Mouse (Mus musculus): Measurements from ENCODE around the gene Cx3cr1. TPM values are rescaled to one million over a fixed set of nuclear protein-coding genes. Genes with fewer than 3 reads are reported as not detected.

Cx3cr1 gene
- polyA plus RNA-seq, 1 experiment = 1.1 TPM

DNA sequence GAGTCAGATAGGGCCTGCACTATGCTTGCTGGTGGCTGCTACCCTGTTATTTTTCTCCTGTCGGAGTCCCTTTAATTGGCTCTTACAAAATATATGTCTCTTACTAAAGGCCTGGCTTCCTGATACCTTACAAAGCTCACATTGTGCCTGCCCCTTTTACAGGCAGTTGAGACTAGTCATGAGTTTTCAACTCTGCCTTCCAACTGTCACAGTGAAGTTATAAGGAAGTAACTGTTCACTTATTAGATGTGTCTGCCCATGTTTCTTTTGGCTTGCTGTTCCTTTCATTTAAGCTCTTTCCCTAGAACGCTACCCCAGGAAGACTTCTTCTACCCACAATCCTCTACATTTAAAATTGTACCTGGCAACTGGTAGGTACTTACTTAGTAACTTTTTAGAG is 170.2 kb downstream of the Cx3cr1 start:
- Histone ChIP-seq H3K27ac (replicated peaks; ENCODE audit: low read depth, low read length) (no peak overlapping the region), H3K4me1 (ENCODE audit: control insufficient read depth, insufficient read depth, insufficient read length, low read length) (peaks cover 7% of the 10 kb centered on the region; the same call in 1 of the 2 replicates), H3K4me3 (ENCODE audit: insufficient read depth, low read depth, low read length) (no peak overlapping the region)

DNA sequence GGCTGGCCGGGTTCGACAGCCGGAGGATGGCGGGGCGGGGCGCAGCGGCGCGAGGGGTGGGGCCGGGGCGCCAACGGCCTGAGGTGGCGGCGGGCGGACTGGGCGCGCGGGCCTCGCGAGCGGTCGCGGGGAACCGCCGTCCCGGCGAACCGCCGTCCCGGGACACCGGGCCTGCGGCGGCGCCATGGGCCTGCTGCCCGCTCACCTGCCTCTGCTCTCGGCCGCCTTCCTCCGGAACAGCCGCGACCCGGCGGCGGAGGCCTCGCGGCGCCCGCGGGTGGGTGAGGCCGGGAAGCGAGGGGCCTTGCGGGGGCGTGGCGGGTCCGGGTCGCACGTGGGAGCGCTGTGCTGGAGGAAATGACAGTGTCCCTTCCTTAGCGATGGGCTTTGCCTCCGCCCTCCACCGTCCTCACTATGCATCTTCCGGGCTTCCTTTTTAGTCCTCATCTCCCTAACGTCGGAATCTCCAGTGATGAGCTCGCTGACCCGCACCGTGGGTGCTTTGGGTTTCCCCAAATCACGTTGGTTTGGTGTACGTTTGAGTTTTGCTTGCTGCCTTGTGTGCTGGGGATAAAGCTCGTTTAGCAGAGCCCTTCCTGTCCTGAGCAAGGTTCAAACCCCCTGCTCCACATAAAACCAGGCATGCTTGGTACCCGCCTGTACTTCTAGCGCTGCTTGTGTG is 174.5 kb downstream of the Cx3cr1 start:
- peak overlapping the region; percentile 38; the same call in 1 of the 2 replicates for H3K27ac ChIP-seq (replicated peaks; ENCODE audit: low read depth, low read length)
- peak overlapping the region; percentile 69 for H3K4me3 ChIP-seq (ENCODE audit: insufficient read depth, low read depth, low read length)
- peaks cover 7% of the 10 kb centered on the region; the same call in 1 of the 2 replicates for H3K4me1 ChIP-seq (ENCODE audit: control insufficient read depth, insufficient read depth, insufficient read length, low read length)

DNA sequence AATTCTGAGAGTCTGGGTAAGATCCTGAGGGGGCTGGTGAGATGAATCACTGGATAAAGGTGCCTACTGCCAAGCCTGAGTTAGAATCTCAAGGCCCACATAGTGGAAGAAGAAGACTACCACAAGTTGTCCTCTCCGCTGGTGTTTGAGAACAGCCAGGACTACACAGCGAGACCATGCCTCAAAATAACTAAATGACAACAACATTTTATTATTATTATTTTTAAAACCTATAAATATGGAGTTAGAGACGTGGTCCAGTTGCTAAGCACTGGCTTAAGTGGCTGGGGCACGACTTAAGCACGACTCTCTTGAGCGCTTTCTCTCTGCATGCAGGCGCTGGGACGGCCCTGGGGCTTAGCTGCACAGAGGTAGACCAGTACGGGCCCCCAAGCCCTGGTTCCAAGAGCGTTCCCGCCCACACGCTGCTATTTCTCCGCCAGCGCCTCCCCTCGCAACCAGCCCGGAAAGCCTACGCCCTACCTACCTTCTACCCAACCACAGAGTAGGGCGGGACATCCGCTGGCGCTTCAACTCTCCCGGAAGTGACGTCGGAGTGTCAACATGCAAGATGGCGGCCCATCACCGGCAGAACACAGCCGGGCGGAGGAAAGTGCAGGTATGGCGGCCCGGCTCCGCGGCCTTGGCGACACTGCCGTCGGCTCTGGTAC is 175.2 kb downstream of the Cx3cr1 start, which contains the start of gene Wdr48:
Wdr48 (plus strand) TSS at position 540 of the 671 bp plus-strand sequence.
- peak within 1 kb of the TSS; percentile 38; the same call in 1 of the 2 replicates for H3K27ac ChIP-seq (replicated peaks; ENCODE audit: low read depth, low read length)
- H3K4me1 ChIP-seq (ENCODE audit: control insufficient read depth, insufficient read depth, insufficient read length, low read length) = peaks cover 7% of the 10 kb centered on the region; the same call in 1 of the 2 replicates
- H3K4me3 ChIP-seq (ENCODE audit: insufficient read depth, low read depth, low read length) = peak within 1 kb of the TSS; percentile 69

- Histone ChIP-seq H3K4me3 (ENCODE audit: insufficient read depth, low read depth, low read length) (no peak overlapping the region), H3K27ac (replicated peaks; ENCODE audit: low read depth, low read length) (no peak overlapping the region), H3K4me1 (ENCODE audit: control insufficient read depth, insufficient read depth, insufficient read length, low read length) (peaks cover 7% of the 10 kb centered on the region; the same call in 1 of the 2 replicates)
Observed at GRCm38 (mm10) chr9:119893881-119894280, 175.8 kb downstream of the Cx3cr1 start.

GRCm38 (mm10) chr9:119890692-119891091 is 179.0 kb downstream of the Cx3cr1 start:
- H3K27ac ChIP-seq (replicated peaks; ENCODE audit: low read depth, low read length) = no peak overlapping the region
- no peak overlapping the region for H3K4me3 ChIP-seq (ENCODE audit: insufficient read depth, low read depth, low read length)
- peaks cover 3% of the 10 kb centered on the region; the same call in 1 of the 2 replicates for H3K4me1 ChIP-seq (ENCODE audit: control insufficient read depth, insufficient read depth, insufficient read length, low read length)

GRCm38 (mm10) chr9:119889446-119889845 is 180.2 kb downstream of the Cx3cr1 start:
- no peak overlapping the region for H3K4me3 ChIP-seq (ENCODE audit: insufficient read depth, low read depth, low read length)
- no peak overlapping the region for H3K27ac ChIP-seq (replicated peaks; ENCODE audit: low read depth, low read length)
- H3K4me1 ChIP-seq (ENCODE audit: control insufficient read depth, insufficient read depth, insufficient read length, low read length) = no peaks in the 10 kb centered on the region

DNA sequence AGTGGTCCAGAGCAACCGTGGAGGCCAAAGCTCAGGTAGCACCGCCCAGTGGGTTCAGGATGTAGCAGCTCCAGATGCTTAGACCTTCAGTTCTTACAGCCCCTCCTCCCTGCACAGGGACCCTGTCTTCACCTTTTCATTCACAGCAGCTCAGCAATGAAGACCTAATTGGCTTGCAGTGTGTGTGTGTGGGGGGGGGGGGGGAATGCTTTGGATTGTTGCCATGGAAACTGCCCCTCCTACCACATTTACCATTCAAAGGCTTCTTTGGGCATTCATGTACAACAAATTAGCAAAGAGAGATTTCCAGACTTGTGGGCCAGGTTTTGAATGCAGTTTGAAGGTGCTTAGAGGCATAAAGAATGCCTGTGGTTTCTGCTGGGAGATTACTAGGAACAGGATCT is 180.8 kb downstream of the Cx3cr1 start:
- Histone ChIP-seq H3K4me3 (ENCODE audit: insufficient read depth, low read depth, low read length) (no peak overlapping the region), H3K4me1 (ENCODE audit: control insufficient read depth, insufficient read depth, insufficient read length, low read length) (no peaks in the 10 kb centered on the region), H3K27ac (replicated peaks; ENCODE audit: low read depth, low read length) (no peak overlapping the region)

DNA sequence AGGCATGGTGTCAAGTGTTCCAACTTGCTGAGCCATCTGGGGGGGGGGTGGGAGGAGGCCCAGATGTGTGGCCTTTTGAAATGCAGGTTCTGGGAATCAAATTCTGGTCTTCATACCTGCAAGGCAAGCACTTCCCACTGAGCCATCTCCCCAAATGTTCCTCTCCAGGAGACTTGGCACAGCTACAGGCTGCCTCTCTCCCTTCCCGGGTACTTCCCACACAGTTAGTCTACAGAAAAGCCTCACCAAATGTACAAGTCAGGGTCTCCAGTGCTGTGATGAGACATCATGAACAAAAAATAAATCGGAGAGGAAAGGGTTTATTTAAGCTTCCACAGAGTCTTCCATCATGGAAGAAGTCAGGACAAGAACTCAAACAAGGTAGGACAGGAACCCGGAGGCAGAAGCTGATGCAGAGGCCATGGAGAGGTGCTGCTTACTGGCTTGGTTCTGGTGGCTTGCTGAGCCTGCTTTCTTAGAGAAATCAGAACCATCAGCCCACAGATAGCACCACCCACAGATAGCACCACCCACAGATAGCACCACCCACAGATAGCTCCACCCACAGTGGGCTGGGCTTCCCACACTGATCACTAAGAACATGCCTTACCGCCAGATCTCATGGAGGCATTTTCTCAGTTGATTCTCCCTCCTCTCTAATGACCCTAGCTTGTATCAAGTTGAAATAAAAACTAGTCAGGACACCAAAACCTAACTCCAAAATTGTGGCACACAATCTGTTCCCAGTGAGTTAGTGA is 182.4 kb downstream of the Cx3cr1 start:
- Histone ChIP-seq H3K4me3 (ENCODE audit: insufficient read depth, low read depth, low read length) (no peak overlapping the region), H3K27ac (replicated peaks; ENCODE audit: low read depth, low read length) (no peak overlapping the region), H3K4me1 (ENCODE audit: control insufficient read depth, insufficient read depth, insufficient read length, low read length) (no peaks in the 10 kb centered on the region)

GRCm38 (mm10) chr9:119854170-119854569 is 215.5 kb downstream of the Cx3cr1 start:
- no peak overlapping the region for H3K4me3 ChIP-seq (ENCODE audit: insufficient read depth, low read depth, low read length)
- H3K27ac ChIP-seq (replicated peaks; ENCODE audit: low read depth, low read length) = no peak overlapping the region
- H3K4me1 ChIP-seq (ENCODE audit: control insufficient read depth, insufficient read depth, insufficient read length, low read length) = no peaks in the 10 kb centered on the region

DNA sequence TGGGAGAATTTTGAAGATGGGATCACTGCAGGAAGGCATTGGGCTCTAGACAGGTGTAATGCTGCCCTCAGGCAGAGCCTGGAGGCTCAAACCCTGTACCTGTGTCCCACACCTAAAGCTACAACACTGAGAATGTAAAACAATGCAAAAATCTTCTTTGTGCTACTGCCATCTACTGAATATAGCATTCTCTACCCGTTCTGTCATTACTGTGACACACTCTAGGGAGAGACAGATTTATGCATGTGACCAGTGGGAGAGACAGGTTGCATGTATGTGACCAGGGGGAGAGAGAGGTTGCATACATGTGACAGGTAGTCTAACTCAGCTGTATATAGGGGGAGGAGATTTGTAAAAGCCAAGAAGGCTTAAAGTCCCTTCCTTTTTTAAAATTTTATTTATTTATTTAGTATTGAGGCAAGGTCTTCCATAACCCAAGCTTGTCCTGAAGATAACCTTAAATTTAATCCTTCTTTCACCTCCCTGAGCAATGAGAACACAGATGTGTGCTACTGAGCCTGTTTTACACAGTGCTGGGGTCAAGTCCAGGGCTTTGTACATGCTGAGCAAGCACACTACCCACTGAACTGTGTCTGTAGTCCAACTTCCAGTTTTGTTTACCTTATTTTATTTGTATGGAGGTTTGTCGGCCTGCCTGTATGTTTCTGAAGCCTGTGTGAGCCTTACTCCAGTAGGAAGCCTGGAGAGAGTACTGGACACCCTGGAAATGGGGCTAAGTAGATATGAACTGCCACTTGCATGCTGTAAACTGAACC is 216.4 kb downstream of the Cx3cr1 start:
- Histone ChIP-seq H3K4me1 (ENCODE audit: control insufficient read depth, insufficient read depth, insufficient read length, low read length) (no peaks in the 10 kb centered on the region), H3K27ac (replicated peaks; ENCODE audit: low read depth, low read length) (no peak overlapping the region), H3K4me3 (ENCODE audit: insufficient read depth, low read depth, low read length) (no peak overlapping the region)

DNA sequence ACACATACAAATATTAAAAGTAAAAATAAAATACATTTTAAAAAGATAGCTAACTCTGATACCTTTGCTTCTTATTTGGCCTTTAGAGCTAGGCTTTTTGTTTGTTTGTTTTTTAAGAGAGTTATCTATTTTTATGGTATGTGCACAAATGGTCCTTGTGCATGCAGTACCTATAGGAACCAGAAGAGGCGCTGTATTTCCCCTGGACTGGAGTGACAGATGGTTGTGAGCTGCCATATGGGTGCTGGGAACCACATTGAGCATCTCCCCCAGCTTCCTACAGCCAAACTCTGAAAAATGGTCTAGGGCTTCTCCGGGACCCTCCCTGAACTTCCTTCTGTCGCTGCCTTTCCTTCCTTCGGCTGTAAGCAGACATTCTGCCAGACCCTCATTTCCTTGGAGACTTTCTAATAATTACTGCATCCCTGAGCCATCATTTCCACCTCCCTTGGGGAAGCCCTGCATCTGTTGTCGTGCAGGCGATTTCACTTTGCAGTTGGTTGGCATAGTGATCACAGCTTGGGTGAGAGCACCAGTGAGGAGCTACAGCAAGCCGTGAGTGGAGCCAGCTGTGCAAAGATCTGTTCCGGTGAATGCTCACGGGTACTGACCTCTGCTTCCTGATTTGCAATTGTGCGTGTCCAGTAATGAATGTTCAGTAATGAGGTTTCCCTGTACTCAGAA is 217.2 kb downstream of the Cx3cr1 start:
- Histone ChIP-seq H3K27ac (replicated peaks; ENCODE audit: low read depth, low read length) (no peak overlapping the region), H3K4me1 (ENCODE audit: control insufficient read depth, insufficient read depth, insufficient read length, low read length) (no peaks in the 10 kb centered on the region), H3K4me3 (ENCODE audit: insufficient read depth, low read depth, low read length) (no peak overlapping the region)
